Mouse (Mus musculus): ENCODE data around the gene Zfp746. TPM values are rescaled to one million over a fixed set of nuclear protein-coding genes. Genes with fewer than 3 reads are reported as not detected.
"Not testable (repeated sequence)": the region's sequence is repeated elsewhere in the genome, so short reads cannot be mapped to it uniquely, and the experiment has no call there.

The Zfp746 gene
- 14.6 and 18.3 TPM in 2 replicates for polyA plus RNA-seq (2015; fragmentation: Nextera tagmentation; extraction: Ambion mirVana)

DNA sequence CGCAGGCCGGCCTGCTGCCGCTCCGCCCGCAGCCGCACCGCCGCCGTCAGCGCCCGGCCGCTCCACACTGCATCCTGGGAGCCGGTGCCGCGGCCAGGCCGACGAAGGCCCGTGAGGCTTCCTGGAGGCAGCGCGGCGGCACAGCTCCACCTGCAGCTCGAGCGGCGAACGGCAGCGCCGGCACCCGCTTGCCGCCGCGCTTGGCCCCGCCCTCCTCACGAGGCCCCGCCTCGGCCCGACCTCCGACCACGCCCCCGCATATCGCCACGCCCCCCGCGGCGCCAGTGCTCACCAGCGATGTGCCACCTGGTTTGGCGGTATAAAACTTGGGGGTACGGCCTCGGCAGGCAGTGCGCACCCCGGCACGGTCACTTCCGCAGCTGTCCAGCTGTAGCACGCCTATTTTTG is at the start of gene Zfp746:
Zfp746 (minus strand) TSS at position 123 of the 408 bp plus-strand sequence.
- Histone ChIP-seq H3K36me3 (ENCODE audit: insufficient read depth, low read length) (peaks cover 18% of the 10 kb centered on the region), H3K4me1 (replicated peaks; ENCODE audit: insufficient read depth, low read length) (peaks cover 10% of the 10 kb centered on the region; the same call in 1 of the 2 replicates), H3K9ac (ENCODE audit: low read depth, low read length) (peak within 1 kb of the TSS; percentile 98), H3K9me3 (replicated peaks; ENCODE audit: low read length) (no peaks in the 10 kb centered on the region), H3K4me3 (replicated peaks; ENCODE audit: low read depth, low read length) (peak within 1 kb of the TSS; percentile 92), H3K27ac (peak within 1 kb of the TSS; percentile 96), H3K4me2 (ENCODE audit: low read length) (peak within 1 kb of the TSS; percentile 78), H3K27me3 (ENCODE audit: insufficient read depth, low read length) (no peaks in the 10 kb centered on the region)
- DNase-seq (ENCODE audit: low spot score) (peak; percentile 91), ATAC-seq (replicated peaks; ENCODE audit: low FRiP score, low read depth) (peak; percentile 90)
- WGBS: under 1% methylated on average over 51 of the region's 53 CpGs
- peak; percentile 63 for TF ChIP-seq CTCF (IDR thresholded peaks at IDR 0.05; ENCODE audit: low read depth)

DNA sequence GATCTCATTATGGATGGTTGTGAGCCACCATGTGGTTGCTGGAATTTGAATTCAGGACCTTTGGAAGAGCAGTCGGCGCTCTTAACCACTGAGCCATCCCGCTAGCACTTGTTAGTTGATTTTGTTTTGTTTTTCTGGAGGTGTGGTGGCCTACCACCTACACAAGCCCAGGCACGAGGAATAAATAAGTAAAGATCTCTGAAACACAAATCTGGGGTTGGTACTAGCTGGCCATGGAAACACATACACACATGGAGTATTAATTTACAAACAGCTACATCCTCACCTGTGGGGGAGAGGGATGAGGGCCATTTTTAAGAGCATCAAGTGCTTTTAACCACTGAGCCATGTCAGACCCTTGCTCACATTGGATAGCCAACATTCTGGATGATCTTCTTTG is 34.7 kb upstream of the Zfp746 start:
- not testable (repeated sequence) for H3K9me3 ChIP-seq (replicated peaks; ENCODE audit: low read length); H3K27me3 ChIP-seq (ENCODE audit: insufficient read depth, low read length); H3K27ac ChIP-seq; H3K36me3 ChIP-seq (ENCODE audit: insufficient read depth, low read length); H3K4me3 ChIP-seq (replicated peaks; ENCODE audit: low read depth, low read length); H3K9ac ChIP-seq (ENCODE audit: low read depth, low read length); H3K4me2 ChIP-seq (ENCODE audit: low read length); H3K4me1 ChIP-seq (replicated peaks; ENCODE audit: insufficient read depth, low read length)
- DNase-seq (ENCODE audit: low spot score) (peak; percentile 4), ATAC-seq (replicated peaks; ENCODE audit: low FRiP score, low read depth) (peak; percentile 84; the same call in 1 of the 2 replicates)
- WGBS: 77% methylated on average over 4 of the region's 4 CpGs

DNA sequence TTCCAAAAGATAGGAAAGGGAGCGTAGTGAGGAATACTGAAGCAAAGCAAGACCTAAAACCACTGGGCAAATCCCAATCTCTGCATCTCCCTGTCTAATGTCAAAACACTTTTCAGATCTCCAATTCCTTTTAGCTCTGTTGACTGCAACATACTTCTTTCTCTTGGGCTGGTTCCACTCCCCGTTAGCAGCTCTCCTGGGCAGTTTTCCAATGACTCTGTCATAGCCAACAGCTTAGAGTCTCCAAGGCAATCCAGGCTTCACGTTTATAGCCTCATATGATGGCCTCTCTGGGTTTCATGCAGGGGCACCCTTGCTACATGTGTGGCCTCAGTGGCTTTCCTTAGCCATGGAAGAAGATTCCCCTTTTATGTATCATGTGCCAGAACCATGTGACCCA is 29.6 kb upstream of the Zfp746 start:
- Histone ChIP-seq H3K36me3 (ENCODE audit: insufficient read depth, low read length) (no peaks in the 10 kb centered on the region), H3K4me2 (ENCODE audit: low read length) (no peak overlapping the region), H3K9me3 (replicated peaks; ENCODE audit: low read length) (no peaks in the 10 kb centered on the region), H3K4me3 (replicated peaks; ENCODE audit: low read depth, low read length) (no peak overlapping the region), H3K27me3 (ENCODE audit: insufficient read depth, low read length) (no peaks in the 10 kb centered on the region), H3K27ac (no peak overlapping the region), H3K4me1 (replicated peaks; ENCODE audit: insufficient read depth, low read length) (no peaks in the 10 kb centered on the region), H3K9ac (ENCODE audit: low read depth, low read length) (no peak overlapping the region)
- ATAC-seq (replicated peaks; ENCODE audit: low FRiP score, low read depth) (no peak), DNase-seq (ENCODE audit: low spot score) (no peak)
- WGBS: 64% methylated on average over 3 of the region's 3 CpGs
- no peak for TF ChIP-seq CTCF (IDR thresholded peaks at IDR 0.05; ENCODE audit: low read depth)

DNA sequence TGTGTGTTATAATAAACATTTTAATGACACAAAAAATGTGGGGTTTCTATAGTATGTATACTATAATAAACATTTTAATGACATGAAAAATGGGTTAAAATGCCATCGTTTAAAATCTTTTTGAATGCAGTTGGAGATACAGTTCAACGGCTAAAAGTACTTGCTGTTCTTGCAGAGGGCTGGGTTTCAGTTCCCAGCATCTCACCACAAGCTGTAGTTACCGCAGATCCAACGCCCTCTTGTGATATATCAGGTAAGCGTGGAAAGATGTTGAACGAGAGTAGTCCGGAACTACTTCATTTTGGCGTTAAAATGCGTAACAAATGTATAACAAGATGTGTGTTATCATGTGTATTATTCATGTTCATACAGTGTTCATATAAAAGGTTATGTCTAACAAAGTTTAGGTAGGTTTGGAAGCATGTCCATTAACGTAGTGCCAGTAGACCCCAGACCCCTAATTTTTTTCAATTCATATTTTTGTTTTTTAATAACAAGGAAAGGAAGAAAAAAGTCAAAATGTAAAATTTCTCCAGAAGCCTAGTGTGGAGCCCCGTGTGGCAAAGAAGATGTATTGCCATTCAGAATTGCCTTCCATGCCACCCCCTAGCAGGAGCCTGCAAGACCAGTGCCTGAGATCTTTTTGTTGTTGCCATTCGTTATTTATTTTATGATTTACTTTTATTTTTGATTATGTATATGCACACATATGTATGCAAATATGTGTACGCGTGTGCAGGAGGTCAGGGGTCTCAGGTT is 743 bp upstream of the Zfp746 start:
- H3K4me1 ChIP-seq (replicated peaks; ENCODE audit: insufficient read depth, low read length): peaks cover 10% of the 10 kb centered on the region; the same call in 1 of the 2 replicates
- H3K9me3 ChIP-seq (replicated peaks; ENCODE audit: low read length): no peaks in the 10 kb centered on the region
- no peaks in the 10 kb centered on the region for H3K27me3 ChIP-seq (ENCODE audit: insufficient read depth, low read length)
- WGBS: 43% methylated on average over 14 of the region's 14 CpGs
- peak overlapping the region; percentile 78 for H3K4me2 ChIP-seq (ENCODE audit: low read length)
- ATAC-seq (replicated peaks; ENCODE audit: low FRiP score, low read depth) (no peak), DNase-seq (ENCODE audit: low spot score) (peak; percentile 16)
- peak overlapping the region; percentile 92; the same call in 1 of the 2 replicates for H3K4me3 ChIP-seq (replicated peaks; ENCODE audit: low read depth, low read length)
- H3K36me3 ChIP-seq (ENCODE audit: insufficient read depth, low read length): peaks cover 12% of the 10 kb centered on the region
- no peak overlapping the region for H3K27ac ChIP-seq
- TF ChIP-seq CTCF (IDR thresholded peaks at IDR 0.05; ENCODE audit: low read depth): peak; percentile 37
- no peak overlapping the region for H3K9ac ChIP-seq (ENCODE audit: low read depth, low read length)

DNA sequence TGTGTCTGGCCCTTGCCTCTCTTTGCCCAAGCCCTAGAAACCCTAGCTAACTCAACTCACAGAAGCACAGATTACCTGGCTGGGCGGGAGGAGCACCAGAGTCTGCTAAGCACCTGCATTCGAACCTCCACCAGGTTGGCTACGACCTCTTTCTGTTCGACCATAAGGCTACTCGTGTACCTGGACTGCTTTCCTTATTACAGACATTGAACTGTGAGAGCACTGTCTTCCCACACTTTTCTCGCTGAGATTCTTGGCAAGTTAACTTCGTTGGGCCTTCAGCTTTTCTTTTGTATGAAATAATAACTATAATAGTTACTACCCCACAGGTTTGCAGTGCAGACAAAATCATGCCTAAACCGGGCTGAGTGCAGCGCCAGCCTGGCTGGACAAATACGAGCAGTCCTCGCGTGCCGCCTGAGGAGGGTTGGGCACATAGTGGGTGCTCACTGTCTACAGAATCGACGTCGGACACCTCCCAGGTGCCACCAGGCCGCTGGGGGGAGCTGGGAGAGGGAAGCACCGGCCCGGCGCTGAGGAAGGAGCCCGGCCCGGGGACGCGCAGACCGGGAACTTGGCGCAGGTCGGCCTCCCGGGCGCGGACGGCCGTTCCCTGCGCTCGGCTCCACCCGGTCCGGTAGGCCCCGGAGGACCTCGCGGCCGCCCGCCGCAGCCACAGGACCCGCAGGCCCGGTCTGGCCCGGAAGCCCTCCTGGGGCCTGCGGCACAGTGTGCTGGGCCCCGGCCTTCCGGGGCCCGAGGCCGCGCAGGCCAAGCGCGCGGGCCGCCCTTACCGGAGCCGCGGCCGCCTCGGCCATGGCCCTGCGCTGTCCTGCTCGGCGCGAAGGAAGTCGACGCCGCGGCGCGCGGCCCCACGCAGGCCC is 630 bp downstream of the Zfp746 start:
- H3K9me3 ChIP-seq (replicated peaks; ENCODE audit: low read length): no peaks in the 10 kb centered on the region
- DNase-seq (ENCODE audit: low spot score): peak; percentile 73
- peak overlapping the region; percentile 96 for H3K27ac ChIP-seq
- peak overlapping the region; percentile 98 for H3K9ac ChIP-seq (ENCODE audit: low read depth, low read length)
- WGBS: 3% methylated on average over 44 of the region's 72 CpGs
- peak; percentile 29; the same call in 1 of the 2 replicates for TF ChIP-seq CTCF (IDR thresholded peaks at IDR 0.05; ENCODE audit: low read depth)
- ATAC-seq (replicated peaks; ENCODE audit: low FRiP score, low read depth): peak; percentile 87
- H3K36me3 ChIP-seq (ENCODE audit: insufficient read depth, low read length): peaks cover 25% of the 10 kb centered on the region
- H3K4me3 ChIP-seq (replicated peaks; ENCODE audit: low read depth, low read length): peak overlapping the region; percentile 92
- peak overlapping the region; percentile 78 for H3K4me2 ChIP-seq (ENCODE audit: low read length)
- H3K4me1 ChIP-seq (replicated peaks; ENCODE audit: insufficient read depth, low read length): peaks cover 10% of the 10 kb centered on the region; the same call in 1 of the 2 replicates
- no peaks in the 10 kb centered on the region for H3K27me3 ChIP-seq (ENCODE audit: insufficient read depth, low read length)

DNA sequence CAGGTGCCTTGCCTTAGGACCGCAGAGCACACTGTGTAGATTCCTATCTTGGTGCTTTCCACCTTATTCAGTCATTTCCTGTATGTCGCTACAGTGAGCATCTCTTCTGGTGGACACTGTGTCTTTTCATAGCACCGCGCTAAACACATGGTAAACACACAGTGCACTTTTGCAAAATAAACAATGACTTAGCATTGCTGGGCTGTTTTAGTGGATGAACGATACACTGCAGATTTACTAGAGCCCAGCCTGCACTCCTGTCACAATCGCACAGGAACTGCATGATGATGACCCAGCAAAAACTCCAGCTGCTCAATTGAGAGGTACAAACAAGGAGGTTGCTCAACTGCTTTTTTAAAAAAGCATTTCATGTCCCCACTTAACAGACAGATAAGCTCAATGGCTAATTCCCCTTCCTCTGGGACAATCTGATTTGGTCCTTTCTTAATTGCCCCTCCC is 2.6 kb downstream of the Zfp746 start:
- H3K9me3 ChIP-seq (replicated peaks; ENCODE audit: low read length): no peaks in the 10 kb centered on the region
- H3K27ac ChIP-seq: no peak overlapping the region
- ATAC-seq (replicated peaks; ENCODE audit: low FRiP score, low read depth): no peak
- DNase-seq (ENCODE audit: low spot score): no peak
- H3K27me3 ChIP-seq (ENCODE audit: insufficient read depth, low read length): no peaks in the 10 kb centered on the region
- H3K9ac ChIP-seq (ENCODE audit: low read depth, low read length): no peak overlapping the region
- peaks cover 39% of the 10 kb centered on the region for H3K36me3 ChIP-seq (ENCODE audit: insufficient read depth, low read length)
- TF ChIP-seq CTCF (IDR thresholded peaks at IDR 0.05; ENCODE audit: low read depth): no peak
- H3K4me1 ChIP-seq (replicated peaks; ENCODE audit: insufficient read depth, low read length): peaks cover 10% of the 10 kb centered on the region; the same call in 1 of the 2 replicates
- H3K4me2 ChIP-seq (ENCODE audit: low read length): no peak overlapping the region
- WGBS: 87% methylated on average over 6 of the region's 6 CpGs
- no peak overlapping the region for H3K4me3 ChIP-seq (replicated peaks; ENCODE audit: low read depth, low read length)
